Mouse (Mus musculus): ENCODE measurements around the gene Ube2g2. TPM values are rescaled to one million over a fixed set of nuclear protein-coding genes. Genes with fewer than 3 reads are reported as not detected.

Ube2g2 gene
- total RNA-seq (2022) = 10 to 100 TPM; 46.0 to 63.0 (median 53.7) TPM

DNA sequence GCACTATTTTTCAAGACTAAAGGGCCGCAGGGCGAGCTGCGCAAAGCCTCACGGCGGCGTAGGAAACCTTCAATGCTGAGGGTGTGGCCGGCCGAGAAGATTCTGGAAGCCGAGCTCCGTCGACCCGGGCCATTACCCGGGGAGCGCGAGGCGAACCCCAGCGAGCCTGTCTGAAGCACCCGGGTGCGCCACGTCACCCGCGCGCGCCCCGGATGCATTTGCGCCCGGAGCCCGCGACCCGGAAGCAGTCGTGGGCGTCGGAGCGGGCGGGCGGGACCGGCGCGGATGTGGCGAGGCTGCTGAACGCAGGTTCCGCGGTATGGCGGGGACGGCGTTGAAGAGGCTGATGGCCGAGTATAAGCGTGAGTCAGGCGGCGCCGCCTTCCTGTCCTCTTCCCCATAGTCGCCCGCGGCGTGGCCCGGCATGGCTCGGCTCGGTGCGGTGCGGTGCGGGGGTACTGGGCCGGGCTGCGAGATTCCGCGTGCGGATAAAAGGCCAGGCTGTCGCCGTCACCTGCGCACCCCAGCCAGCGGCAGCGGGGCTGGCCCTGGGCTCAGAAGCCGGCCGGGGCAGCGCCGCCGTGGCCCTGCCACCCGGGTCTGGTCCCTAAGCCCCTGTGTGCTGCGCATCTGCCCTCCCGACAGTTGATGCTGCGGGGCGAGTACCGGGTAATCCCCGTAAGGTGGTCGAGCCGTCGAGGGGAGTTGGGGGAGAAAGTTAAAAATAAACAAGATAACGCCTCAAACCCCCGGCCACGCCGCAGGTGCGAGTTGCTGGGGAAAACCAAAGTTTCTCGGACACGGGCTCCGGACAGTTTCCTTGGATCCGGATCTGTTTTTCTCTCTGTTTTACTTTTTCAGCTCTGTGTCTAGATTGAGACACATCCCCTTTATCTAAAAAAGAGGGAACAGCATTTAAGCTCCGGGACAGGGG, at the start of gene Ube2g2:
Ube2g2 (plus strand) TSS at position 221 of the 934 bp plus-strand sequence.
- peak; percentile 89 for DNase-seq

GRCm38 (mm10) chr10:77573162-77573561, 48.9 kb upstream of the Ube2g2 start:
- DNase-seq = no peak

DNA sequence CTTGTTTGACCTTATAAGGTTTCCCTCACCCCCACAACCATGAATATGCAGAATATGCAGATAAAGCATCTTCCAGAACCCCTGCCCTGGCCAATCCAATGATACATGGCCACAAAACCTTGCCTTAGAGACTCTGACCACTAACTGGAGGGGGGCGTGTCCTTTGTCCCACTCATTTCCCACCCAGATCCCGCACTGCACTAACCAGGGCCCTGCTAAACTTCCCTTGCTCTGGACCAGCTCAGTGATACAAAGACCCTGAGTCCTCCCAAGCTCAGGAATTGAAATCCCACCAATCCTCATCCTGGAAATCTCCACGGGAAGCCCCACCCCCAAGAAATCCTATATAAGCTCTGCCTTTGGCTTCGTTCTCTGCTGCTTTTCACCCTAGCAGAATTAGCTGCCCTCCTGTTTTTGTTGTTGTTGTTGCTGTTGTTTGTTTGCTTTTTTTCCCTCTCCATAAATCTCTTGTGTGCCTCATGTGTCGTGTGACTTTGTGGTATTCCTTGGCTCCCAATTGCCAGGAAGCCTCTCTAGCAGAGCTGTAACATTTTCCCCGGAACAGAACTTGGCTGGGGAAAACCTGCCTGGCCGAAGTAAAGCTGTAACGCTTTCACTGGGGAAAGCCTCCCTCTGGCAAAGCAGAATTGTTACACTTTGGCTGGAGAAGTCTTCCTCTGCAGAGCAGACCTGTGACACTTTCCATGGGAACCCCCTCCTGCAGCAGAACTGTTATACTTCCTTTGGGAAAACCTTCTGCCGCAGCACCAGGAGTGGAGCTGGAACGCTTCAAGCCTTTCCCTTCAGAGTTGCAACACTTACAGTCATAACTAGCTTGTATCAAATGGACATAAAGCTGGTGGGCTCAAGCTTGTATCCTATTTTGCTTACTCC, 41.8 kb upstream of the Ube2g2 start:
- no peak for DNase-seq

DNA sequence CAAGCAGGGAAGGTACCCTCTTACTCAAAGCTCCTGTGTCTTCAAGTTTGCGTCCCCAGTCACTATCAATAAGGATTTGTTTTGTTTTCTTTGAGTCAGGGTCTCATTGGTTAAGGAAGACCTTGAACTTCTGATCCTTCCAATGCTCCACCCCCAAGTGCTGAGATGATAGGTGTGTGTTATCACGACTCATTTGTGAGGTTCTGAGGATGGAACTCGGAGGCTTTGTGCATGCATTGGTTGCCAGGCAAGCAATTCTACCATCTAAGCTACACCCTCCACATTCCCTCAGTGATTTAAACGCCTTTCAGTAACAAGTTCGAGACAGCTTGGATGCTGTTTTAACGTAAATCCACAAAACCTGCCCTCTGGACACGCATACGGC, 41.1 kb upstream of the Ube2g2 start:
- no peak for DNase-seq

- peak; percentile 95 for DNase-seq
These were observed 40.4 kb upstream of the Ube2g2 start, which contains the start of gene Pttg1ip for GRCm38 (mm10) chr10:77581408-77582284. TSS of gene Pttg1ip (plus strand) at chr10:77581720.

GRCm38 (mm10) chr10:77582285-77582618, 39.8 kb upstream of the Ube2g2 start:
- DNase-seq = no peak

DNA sequence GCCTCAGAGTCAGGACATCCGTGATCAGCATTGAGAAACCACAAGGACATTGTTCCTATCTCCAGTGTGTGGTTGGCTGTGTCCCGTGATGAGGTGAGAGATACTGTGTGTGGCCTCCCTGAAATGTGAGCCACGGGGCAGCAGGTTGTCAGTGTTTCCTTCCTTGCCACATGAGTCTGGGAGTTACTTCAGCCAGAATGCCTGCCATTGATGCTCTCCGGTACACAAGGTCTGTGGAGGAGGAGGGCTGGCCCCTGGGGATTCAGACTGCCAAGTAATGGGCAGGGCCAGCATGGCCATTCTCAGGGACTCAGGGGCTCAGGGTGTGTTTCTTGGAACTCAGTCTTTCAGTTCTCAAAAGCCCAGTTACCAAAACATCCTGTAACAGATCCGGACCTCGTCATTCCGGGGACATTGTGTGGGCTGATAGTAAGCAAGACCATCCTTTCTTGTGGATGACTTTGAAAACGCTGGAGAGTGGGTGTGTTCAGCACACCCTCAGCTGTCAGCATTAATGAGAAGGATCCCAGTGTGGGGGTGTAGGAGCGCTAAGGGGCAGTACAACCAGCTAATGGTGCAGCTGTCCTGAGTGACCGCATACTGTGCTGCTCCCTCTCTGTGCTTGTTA, 38.2 kb upstream of the Ube2g2 start:
- DNase-seq = no peak

DNA sequence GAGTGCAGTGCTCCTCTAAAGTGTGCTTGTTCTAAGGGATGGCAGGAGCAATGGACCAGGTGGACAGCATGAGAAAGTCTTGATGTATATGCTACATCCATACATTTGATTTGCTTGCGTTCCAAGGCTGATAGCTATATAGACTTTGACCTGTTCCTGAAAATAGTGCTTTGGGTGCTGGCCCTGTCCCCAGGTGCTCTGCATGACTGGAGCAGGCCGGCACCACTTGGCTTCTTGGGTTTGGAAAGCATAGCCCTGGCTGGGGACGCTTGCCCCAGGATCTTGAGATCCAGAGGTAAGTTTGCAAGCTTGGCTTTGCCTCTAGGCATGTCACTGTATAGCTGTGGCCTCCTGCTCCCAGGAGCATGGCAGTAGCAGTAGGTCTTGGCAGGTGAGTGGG, 35.4 kb upstream of the Ube2g2 start:
- no peak for DNase-seq

- DNase-seq = no peak
These were observed 34.8 kb upstream of the Ube2g2 start for GRCm38 (mm10) chr10:77587091-77587775.

DNA sequence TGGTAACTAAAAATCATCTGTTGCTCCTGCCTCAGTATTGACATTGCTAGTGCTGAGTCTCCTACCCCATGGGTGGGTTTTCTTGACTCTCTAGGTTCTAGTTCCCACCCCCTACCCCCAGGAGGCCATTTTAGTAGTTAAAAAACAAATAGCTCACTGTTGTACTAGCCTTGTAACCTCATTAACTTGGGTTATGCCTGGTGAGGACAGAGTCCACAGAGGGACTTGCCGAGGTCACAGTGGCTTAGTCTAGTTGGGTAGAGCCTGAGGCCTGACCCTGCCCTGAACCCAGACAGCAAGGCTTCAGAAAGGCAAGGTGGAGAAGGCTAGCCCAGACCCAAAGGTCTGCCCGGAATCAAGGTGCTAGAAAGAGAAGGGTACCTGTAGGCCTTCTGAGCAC, 34.0 kb upstream of the Ube2g2 start:
- DNase-seq = no peak

DNA sequence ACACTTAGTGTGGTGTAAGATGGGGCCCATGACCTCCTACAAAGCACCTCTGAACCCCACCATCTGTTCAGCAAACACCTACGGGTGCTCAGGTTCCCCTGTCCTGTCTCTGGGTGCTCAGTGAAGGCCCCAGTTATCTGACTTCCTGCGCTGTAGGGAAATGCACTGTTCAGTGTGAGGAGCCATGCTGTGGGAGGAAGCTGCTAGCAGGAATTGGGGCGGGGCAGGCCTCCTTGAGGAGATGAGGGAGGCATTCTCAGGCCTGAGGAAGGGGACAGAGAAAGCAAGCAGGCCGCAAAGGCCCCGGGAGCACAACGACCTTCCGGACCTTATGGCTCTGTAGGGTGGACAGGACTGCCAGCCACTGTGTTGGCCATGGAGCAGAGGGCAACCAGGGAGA, 33.0 kb upstream of the Ube2g2 start:
- no peak for DNase-seq

DNA sequence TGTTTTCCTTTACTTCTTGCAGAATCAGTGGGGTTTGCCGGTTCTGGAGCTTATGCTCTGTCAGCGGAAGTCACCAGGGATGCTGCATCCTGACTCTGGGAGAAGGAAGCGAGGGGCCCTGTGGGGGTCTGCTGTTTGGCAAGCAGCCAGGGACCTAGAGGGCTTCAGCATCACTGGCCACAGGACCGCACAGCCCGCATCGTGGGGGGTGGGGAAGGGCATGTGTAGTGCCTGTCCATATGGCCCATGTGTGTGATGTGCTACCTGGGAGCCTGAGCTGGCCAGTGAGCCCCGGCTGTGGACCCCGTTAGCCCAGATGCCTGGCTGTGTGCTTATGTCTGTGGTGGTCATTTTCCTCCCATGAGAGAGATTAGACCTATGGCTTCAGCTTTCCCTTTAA, 32.3 kb upstream of the Ube2g2 start:
- DNase-seq = no peak

- DNase-seq = no peak
These were observed 31.3 kb upstream of the Ube2g2 start for GRCm38 (mm10) chr10:77590812-77591211.

GRCm38 (mm10) chr10:77591546-77591945, 30.5 kb upstream of the Ube2g2 start:
- no peak for DNase-seq

DNA sequence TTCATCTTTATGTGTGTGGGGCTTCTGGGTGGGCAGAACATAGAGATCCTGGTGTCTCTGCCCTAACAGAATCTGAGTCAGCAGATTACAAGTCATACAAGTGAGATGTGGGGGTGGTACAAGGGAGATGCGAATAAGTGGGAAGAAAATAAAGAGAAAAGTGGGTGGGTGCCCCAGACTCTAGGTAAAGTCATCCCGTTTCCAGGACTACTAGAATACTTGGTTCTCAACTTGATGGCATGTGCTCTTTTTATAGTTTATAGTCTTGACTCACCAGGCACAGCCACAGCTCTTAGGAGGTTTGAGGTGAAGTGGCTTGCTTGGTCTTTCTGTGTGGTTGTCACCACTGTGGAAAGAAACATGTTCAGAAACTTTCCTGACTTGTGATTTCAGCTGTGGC, 26.0 kb upstream of the Ube2g2 start:
- DNase-seq = no peak

GRCm38 (mm10) chr10:77603021-77603420, 19.1 kb upstream of the Ube2g2 start:
- no peak for DNase-seq

GRCm38 (mm10) chr10:77604111-77604510, 18.0 kb upstream of the Ube2g2 start:
- DNase-seq = no peak

DNA sequence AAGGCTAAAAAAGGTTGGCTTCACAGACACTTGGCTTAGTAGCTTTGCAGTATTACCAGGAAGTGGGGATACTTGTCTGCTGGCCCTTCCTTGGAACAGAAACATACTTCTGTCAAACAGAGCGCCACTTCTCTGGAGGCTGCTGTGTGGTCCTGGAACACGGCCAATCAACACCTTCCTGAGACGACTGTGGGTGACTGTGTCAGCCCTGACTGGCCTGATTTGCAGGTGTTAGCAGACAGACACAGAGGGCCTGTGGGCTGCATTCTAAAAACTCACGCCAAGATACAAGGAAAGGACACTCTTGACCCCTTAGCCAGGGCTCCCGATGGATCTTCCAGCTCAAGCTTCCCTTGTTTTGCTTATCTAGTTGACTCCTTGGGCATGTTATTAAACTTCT, 17.1 kb upstream of the Ube2g2 start:
- DNase-seq = no peak

DNA sequence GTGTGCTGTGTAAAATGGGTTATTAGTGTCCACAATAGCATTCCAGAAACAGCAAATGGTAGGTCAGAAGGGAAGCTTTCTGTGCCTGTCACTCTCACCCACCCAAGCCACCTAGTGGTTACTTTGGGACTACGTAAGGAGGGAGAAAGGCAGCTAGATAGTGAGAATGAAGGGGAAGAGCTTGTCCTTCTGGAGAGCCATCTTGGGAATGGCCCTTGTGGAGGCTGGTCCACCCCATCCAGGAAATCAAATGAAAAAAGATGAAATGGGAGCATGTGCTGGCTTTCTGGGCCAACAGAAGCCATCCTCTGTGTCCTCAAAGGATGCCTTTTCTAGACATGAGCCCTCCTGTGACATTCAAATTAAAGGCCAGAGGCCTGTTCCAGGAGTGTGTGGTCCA, 16.7 kb upstream of the Ube2g2 start:
- DNase-seq = no peak

GRCm38 (mm10) chr10:77605908-77606826, 15.9 kb upstream of the Ube2g2 start, which contains the start of the genes Sumo3 and Gm49325:
TSS of gene Sumo3 (plus strand) at chr10:77606097.
TSS of gene Gm49325 (plus strand) at chr10:77606197.
- DNase-seq = peak; percentile 96

Data from adrenal gland, adult 8-10 months (tissue).